Mouse (Mus musculus) right cerebral cortex, postnatal 36 days (tissue): ENCODE results near the gene Mtch2.
"Not testable (repeated sequence)": the region's sequence is repeated elsewhere in the genome, so short reads cannot be mapped to it uniquely, and the experiment has no call there.

ENCODE experiments used
- DNase-seq, 2 experiments: peaks; one replicate each; pipeline ENCODE4 v3.0.0; 2022; ENCODE audit warnings: low spot score in 2 of 2, mixed read lengths in 1 of 2

The Mtch2 gene

DNA sequence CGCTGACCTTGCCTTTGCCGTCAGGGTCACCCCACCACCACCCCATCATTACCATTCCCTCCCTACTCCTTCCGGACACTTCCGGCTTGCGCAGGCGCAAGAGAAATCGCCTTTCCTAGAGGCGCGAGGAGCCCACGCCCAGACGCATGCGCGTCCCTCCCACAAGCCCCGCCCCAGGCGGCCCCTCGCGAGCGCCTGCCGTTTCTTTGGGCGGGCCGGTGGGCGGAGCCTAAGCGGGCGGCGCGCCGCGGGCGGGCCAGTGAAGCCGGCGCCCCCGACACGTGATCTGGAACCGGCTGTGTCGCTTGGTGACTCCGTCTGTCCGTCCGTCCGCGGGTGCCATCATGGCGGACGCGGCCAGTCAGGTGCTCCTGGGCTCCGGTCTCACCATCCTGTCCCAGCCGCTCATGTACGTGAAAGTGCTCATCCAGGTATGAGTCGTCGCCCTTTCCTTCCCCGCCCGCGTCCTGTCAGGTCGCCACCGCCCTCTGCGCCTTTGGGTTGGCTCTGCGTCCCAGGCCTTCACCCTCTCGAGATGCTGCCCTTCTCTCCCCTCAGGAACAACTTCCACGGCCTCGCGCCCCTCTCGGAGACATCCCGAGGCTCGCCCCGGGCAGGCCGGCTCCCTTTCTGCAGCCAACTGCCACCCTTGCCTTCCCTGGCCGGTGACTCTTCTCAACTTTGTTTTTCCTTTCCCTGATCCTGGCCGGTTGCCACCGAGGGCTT lies at the start of gene Mtch2:
Gene Mtch2, plus strand, starts transcription at position 201 of the 726 bp plus-strand sequence.
- peak; percentile 97 to 98 for DNase-seq

DNA sequence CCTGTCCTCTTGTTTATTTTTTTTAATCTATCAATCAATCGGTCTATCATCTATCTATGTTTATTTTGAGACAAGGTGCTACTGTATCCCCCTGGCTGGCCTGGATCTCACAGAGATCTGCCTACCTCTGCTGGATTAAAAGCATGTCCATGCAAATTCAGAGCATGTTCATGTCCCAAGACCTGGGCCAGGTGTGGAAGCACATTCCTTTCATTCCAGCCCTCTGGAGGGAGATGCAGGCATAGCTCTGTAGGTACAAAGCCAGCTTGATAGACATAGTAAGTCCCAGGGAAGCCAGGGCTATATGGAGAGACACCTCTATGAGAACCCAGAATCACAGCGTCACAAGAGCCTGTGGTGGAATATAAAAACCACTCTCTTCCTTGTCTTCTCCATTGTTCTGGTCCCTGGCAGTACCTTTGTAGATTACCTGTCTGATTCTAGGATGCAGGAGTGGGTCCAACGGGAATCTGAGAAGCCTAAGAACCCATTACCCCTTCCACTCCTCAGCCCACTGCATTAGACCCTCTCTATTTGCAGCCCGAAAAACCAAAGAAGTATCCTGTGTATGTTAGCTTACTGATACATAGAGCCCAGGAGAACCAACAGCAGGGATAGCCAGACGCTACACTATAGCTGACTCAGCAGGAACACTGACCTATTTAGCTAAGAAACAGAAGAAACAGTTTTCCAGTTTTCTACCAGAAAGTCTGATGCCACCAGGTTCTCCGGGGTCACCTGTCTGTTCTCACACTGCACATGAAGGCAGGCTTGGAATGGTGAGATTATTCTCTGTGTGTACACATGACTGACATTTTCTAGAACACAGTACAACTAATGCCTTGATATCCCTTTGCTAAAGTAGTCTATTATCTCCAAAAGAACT lies 38.5 kb upstream of the Mtch2 start:
- DNase-seq, result no peak

DNA sequence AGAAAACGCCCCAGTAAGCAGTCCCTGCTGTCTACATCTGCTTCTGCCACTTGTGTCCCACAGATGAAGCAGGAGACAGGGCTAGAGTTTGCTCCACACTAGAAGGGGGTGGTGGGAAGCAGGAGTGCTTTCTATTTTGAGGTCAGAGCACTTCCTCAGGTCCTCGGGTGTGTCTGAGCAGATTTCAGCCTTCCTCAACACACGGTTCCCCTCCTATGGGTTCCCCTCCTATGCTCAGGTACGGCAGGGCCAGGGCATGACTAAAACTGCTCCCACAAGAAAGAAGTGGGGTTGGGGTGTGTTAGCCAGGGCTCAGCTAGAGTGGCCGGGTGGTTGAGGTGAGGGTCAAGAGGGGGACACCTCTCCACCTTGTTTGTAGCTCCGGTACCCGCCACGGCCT lies 36.2 kb upstream of the Mtch2 start:
- no peak for DNase-seq

DNA sequence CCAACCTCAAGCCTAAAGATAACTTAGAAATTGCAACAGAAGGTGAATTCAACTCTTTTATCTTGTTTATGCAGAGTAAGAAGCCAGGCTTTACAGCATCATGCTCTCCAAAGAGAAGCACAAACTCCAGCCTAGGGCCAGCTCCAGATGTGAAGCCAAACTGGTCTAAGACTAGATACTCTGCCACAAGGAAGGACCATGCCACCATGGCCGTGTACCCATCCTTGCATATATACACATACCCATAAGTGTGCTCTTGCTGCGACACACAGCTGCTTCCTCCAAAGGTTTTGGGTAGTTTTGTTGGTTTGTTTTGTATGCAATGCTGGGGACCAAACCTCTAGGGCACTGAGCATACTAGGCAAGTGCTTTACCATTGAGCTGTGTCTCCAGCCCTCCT lies 31.7 kb upstream of the Mtch2 start:
- no peak for DNase-seq

DNA sequence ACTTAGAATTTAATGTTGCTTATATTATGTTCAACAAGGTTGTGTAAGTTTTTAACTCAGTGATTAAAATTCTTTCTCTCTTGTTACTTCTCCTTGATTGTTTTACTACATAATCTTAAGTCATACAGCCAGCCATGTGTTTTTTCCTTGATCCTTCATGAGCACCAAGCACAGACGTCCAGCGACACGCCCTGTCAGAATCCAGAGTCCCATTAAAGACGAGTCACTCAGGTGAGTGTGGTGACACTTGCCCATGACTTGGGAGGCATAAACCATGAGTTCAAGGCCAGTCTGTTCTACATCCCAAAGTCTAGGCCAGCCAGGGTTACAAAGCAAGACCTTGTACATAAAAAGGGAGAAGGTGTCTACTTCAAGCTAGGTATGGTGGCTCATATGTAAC lies 30.8 kb upstream of the Mtch2 start:
- DNase-seq, result no peak

DNA sequence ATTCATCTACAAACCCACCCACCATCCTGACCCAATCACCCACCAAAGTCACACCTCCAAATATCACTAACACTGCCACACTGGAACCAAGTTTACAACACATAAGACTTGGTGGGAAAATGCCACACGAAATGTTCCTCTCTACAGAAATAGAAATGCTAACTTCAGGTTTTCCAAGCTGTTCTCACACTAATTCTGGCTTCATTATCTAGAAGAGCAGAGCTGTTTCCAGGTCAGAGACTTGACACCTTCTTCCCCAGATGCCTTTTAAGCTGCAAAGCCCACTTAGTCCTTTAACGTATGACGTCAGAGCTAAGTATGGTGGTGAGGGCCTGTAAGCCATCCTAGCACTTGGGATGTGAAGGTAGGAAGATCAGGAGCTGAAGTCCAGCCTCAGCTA lies 28.2 kb upstream of the Mtch2 start:
- DNase-seq, result peak in 1 of 2 experiments; percentile 39

DNA sequence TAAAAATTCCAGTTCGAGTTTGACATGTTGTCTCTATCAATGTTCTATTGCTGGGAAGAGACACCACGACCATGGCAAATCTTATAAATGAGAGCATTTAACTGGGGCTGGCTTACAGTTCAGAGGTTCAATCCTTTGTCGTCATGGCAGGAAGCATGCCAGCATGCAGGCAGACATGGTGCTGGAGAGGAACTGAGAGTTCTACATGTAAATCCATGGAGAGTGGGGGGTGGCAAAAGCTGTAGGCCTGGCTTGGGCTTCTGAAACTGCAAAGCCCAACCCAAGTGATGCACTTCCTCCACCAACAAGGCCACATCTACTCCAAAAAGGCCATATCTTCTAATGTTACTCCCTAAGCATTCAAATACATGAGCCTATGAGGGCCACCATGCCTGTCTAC lies 26.1 kb upstream of the Mtch2 start:
- DNase-seq, result no peak

DNA sequence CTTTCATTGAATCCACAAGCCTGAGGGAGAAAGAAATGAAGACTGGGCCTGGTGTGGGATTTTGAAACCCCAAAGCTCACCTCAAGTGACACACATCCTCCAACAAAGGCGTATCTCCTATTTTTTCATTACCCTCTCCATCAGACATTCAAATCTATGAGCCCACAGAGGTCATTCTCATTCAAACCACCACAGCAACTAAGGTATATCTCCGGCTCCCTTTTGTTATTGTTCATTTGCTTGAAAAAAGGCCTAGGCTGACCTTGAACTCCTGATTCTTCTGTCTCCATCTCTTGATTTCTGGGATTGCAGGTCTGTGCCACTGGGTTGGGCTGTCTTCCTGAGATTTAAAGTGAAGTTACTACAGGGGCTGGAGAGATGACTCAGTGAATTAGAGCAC lies 24.0 kb upstream of the Mtch2 start:
- DNase-seq, result no peak

DNA sequence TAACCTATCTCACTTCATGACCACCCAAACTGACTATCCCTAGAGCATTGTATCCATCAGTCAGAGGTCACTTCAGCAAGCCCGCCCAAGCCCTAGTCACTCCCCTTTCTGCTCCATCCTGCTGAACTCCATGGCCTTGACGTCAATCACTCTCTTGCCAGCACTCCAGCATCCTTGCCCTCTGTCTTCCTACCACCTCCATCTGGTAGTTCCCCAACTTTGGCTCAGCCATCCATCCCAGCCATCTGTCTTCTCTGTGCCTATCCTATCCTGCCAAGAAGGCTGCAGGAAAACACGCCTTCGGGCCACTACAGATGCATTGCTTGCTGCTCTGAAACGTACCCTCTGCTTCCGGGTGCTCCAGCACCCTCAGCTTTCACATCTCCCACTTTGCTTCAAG lies 23.2 kb upstream of the Mtch2 start:
- DNase-seq, result no peak

DNA sequence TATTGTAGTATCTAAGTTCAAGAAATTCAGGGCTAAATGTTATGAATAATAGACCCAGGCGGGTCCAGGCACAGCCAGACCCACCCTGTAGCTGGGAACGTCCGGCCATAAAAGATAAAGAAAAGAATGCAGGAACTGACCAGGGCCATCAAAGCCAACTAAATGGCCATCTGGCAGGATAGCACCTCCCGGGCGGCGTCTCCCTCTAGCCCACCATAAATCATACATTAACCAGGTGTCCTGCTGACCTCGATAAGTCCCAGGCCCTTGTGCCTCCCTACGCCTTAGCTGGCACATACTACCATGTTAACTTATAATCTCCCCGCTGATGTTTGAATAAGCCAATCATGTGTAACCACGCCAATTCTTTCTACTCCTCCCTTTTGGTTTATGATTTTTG lies 22.4 kb upstream of the Mtch2 start:
- not testable (repeated sequence) for DNase-seq

DNA sequence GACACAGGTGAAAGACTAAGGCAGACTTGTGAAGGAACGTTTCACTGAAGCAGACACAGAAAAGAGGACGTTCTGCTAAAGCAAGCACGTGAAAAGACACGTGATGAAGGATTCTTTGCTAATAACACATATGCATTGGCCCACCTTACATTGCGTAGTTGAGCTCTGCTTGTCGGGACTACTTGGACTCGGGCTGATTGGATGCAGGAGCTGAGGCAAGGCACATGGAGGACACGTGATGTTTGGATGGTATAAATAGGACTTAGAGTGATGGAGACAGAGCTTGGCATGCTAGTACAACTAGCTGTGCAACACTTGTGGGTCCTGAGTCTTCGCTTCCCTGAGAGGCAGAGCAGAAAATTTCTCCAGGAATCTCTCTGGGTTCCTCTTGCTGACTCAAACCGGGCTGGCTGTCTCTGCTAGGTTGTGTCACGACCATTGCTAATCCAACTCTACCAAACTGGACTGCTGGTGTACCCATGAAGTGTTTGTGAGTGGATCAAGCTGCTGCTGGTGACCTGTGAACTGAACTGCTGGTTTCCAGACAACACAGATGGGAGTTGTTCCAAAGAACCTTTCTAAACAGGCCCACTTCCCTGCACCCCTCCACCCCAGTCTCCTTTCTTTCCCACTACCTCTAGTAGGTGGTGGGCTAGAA lies 21.3 kb upstream of the Mtch2 start:
- DNase-seq, result no peak

DNA sequence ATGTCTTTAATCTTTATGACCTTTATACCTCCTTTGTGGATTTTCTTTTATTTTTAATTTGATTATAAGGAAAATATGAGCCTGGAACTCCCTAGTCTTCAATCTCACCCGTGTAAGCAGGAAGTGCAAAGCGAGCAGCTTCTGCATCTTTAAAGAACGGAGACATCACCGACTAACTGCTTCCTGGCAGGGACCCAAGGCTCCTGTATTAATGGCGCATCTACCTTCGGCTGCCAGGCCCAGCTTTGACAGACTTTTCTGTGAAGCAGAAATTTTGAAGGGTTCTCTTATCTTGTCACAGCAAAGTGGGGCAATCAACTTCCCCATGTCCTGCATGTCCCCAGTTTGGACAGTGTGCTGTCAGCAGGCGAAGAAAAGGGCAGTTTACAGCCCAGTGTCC lies 18.2 kb upstream of the Mtch2 start:
- DNase-seq, result no peak

DNA sequence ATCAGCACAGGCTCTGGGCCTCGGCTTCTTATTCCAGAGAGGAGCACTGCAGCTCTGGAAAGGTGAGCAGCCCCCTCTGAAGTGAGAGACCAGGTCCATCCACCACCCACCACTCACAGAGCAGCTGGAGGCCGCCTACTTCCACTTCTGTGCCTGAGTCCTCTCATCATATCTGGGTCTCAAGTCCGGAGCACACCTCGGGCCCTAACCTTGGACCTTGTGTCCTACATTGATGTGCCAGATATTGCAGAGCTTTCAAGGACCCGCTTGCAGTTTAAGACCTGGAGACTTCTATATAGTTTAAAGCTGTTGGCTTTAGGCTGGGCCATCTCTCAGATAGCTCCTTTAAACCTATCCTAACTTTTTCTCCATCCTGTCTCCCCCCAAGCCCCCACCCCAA lies 13.5 kb upstream of the Mtch2 start:
- DNase-seq, result no peak

DNA sequence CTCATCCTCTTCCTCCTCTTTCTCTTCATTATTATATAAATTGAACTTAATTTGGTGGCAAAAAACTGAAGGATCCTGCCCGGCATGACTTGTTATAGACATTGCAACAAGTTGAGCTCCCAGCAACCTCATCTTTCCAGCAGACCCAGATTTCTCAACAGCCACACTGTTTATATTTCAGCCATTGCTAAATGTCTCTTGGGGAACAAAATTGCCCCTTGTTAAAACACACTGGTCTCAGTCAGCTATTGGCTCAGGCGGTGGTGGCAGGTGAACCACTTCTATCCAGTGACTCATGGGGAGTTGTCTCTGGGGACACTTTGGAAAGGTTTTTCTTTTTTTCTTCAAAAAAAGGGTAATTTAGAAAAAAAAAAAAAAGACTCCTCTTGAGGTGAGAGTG lies 8.3 kb upstream of the Mtch2 start:
- no peak for DNase-seq

DNA sequence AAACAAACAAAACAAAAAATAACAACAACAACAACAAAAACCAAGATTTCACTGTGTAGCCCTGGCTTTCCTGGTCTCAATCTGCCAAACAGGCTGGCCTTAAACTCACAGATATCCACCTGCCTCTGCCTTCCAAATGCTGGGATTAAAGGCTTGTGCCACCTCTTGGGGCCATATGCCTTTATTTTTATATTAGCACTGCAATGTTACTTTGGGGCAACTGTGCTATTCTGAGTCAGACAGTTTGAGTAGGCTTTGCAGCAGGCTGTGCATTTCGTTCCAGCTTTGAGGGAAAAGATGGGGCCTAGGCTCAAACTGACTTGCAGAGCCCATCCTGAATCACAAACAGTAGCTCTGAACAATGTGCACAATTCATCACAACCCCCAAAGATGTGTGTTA lies 3.3 kb upstream of the Mtch2 start:
- no peak for DNase-seq

DNA sequence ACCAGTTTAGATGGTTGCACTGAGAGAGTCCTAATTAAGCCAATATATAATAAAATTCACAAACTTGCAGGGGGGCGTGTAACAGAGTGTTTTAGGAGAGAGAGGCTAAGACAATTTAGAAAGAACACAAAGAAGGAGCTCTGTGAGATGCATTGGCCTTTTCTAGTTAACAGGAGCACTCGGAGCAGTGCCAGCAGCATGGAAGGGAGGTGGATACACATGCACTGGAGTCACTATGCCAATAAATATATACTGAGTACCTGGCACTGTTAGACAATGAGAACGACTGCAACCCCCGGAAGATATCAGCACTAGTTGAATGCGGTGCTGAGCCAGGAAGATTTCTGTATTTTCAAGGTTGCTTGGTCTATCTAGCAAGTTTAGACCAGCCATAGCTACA lies 2.7 kb upstream of the Mtch2 start:
- no peak for DNase-seq

DNA sequence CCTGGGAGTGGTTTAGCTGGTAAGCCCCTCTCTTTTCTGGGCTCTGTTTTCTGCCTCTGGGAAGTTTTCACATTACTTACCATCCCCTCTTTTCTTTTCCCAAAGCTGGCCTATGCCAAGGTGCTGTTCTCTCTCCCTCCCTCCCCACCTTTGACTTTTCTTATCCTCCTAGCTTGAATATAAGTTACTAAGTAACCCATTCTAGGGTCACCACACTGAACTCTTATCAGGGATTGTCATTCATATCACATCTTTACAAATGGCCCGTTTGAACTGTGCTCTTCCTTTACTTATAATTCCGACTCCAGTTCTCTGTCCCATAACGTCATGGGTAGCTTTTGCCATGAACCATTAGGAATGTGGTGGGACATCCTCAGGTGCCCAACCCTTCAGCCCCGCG lies 1.7 kb upstream of the Mtch2 start:
- DNase-seq, result no peak

DNA sequence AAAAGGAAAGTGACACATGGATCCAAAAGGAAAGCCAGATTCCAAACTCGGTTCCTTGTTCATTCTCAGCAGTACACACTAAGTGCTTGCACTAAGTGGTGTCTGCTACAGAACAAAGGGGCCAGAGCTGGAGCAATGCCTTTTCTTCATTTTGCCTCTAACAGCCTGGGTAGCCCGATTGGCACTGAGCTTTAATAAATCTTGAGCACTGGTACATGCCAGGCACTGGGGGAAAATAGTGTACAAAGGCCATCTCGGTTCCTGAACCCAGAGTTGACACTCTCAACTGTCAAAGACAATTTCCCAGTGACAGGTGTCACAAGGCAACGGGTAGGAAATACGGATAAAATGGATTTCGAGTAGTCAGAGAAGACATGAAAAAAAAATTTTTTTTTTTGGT lies 784 bp upstream of the Mtch2 start:
- DNase-seq, result no peak

DNA sequence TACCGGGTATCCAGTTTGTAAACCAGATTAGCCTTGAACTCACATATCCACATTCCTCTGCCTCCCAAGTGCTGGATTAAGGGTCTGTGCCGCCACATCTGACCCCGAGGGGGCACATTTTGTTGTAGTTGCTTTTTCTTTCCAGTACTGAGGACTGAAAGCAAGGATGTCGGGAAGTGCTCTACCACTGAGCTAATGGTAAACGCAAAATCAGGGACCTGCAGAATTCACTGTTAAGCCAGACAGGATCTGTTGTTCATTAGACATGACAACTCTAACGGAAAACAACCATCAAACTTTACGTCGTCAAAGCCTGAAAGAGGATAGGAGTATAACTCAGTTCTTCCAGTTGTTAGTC lies 379 bp upstream of the Mtch2 start:
- DNase-seq, result no peak

DNA sequence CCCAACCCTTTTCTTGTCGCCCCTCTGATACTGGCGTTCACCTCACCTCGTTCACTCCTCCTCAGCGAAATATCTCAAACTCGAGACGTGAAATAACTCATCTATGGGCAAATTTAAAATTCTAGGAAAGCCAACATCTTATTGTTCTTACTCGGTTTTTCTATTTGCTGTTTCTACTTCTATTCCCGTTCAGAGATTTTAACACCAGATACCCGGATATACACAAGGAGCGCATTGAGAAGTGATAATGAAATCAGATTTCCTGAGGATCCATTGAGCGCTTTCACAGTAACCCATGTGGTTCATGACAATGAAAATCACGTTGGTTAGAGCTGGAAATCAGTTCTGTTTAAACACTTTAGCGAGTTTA lies 711 bp downstream of the Mtch2 start:
- no peak for DNase-seq

DNA sequence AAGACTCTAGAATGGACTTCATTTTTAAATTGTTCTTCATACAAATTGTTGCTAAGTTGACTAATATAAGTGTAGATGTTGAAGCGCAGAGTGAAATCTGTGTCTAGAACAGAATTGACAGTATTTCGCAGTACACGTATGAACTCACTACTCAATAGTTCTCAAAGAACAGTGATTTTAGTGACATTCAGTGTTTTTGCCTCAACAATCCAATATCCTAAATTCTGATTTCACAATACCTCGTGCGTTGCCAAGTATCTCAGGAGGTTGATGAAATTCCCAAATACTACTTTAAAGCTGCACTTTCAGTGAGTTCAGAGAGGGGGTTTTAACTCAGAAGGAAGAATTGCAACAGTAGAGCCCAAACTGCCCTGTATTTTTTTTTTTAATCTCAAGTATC lies 1.4 kb downstream of the Mtch2 start:
- no peak for DNase-seq

DNA sequence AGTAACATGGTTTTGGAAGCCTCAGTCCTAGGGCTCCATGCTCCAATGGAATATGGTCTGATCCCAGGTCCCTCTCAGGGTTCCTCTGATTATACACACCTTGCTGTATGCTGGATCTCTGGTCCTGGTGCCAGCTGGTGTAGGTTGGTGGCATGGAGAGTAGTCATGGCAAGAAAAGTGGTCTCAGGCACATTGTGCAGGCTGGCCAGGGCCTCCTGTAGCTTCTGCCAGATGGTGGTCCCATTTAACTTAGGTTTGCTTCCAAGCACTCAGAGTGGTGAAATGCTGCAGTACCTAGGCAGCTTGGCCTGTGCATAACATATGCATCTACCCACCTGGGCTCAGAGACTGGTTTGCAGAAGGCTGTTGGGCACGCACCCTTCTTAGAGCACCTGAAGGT lies 3.4 kb downstream of the Mtch2 start:
- no peak for DNase-seq

DNA sequence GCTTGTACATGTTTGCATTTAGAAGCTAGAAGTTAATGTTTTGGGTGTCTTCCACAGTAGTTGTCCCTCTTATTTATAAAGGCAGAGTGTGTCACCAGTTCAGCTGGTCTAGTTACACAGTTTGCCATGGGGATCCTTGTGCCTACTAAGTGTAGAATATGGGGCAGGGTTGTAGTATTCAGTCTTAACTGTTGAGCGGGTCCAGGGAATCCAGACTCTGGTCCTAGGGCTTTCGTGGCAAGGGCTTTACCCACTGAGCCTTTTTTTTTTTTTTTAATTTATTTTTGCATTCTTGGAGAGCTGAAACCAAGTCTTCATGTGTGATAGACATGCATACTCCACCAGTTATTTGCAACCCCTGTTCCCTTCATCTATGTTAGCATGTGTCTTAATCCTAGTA lies 14.5 kb downstream of the Mtch2 start:
- no peak for DNase-seq
